Mouse (Mus musculus): ENCODE measurements at regions not wholly inside any gene's neighbourhood (a gene's known extent, or its start where the extent isn't known, plus 50 kb on each side); places are given as distances from the start of the nearest gene placed in this dataset.

- DNase-seq (ENCODE audit: low read depth, low spot score): no peak
These were observed 131.9 kb upstream of the Zfp462 start for GRCm38 (mm10) chr4:54812740-54813634.

GRCm38 (mm10) chr4:54837326-54837725 lies 107.5 kb upstream of the Zfp462 start:
- no peak for DNase-seq (ENCODE audit: low read depth, low spot score)

GRCm38 (mm10) chr4:54838111-54838510 lies 106.7 kb upstream of the Zfp462 start:
- DNase-seq (ENCODE audit: low read depth, low spot score): no peak

- no peak for DNase-seq (ENCODE audit: low read depth, low spot score)
These were observed 106.1 kb upstream of the Zfp462 start for GRCm38 (mm10) chr4:54838794-54839193.

DNA sequence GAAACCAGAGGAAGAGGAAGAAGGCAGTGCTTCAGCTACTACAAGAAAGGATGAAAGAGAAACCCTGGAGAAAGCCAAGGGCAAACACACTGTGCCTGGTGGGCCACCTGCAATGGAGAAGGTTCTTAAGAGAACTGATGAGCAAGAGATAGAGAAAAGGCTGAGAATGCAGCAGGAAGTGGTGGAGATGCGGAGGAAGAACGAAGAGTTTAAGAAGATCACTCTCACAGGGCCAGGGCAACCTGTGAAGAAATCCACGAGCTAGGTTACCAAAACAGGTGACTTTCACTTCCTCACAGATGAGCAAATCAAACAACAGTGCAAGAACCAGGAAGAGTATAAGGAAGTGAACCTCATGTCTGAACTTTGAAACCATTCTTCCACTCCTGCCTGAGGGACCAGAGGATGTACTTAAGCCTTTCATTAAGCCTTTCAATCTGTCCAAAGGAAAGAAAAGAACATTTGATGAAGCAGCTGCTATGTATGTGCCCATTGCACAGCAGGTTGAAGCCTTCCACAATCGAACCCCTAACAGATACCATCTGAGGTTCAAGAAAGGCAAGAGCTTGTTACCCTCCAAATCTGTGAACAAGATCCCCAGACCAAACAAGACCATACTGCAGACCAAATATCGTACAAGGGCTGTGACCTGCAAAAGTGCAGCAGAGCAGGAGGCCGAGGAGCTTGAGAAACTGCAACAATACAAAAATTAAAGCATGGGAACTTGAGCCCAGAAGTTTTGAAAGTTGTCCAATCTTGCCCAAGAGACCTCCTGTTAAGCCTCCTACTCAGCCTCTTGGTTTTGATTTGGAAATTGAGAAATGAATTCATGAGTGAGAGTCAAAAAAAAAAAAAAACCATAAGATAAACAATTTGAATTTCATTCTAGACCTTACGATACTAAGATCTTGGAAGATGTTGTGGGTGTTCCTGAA lies 91.6 kb upstream of the Zfp462 start:
- no peak for DNase-seq (ENCODE audit: low read depth, low spot score)

DNA sequence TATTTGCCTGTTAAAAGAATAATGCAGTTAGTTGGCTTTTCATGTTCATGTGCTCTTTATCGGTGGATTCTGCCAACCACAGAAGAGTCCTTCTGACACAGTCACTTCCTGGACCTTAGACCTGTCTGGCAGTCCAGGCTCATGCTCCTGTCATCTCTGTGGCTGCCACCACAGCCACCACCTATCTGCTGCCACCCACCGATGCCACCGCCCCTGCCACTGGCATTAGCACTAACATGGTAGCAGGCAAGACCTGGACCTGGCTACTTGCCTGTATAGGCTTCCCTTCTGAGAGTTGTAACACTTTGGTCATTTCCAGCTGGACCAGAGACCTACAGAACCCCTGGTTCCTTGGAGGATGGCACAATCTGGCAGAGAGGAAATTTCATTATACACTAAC lies 86.2 kb upstream of the Zfp462 start:
- no peak for DNase-seq (ENCODE audit: low read depth, low spot score)

DNA sequence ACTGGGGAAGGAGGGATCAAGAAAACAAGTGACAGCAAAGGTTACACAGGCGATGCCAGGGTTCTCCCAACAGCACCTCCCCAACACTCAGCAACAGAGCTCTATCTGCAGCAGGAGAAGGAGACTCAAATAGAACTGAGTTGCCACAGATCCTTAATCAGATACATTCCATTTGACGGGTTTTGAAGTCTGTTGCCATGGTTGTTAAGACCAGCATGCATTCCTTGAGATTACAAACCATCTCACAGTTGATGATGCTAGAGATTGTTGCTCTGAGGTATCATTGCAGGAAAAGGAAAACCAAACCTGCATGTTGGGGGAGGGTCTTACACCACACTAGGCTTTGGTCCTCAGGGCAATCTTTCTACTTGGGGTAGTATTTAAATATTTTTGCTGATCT lies 78.8 kb upstream of the Zfp462 start:
- DNase-seq (ENCODE audit: low read depth, low spot score): no peak

- no peak for DNase-seq (ENCODE audit: low read depth, low spot score)
These were observed 70.6 kb upstream of the Zfp462 start for GRCm38 (mm10) chr4:54874136-54874827.

DNA sequence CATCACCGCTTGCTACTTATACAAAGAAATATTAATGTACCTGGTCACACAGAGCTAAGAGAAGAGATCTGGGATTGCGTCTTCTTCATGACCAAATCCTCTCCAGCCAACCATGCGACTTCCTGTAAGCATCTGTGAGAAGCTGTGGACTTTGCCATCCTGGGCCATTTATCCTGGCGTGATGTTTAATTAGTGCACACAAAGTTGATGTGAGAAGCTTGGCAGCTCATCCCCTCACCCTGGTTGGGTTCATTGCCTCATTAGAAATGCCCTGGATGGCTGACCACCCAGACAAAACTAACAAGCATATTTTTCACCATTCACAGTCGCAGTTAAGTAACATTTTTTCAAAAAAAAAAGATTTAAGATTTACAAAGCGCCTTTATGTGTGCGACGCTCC lies 69.3 kb upstream of the Zfp462 start:
- no peak for DNase-seq (ENCODE audit: low read depth, low spot score)

- DNase-seq (ENCODE audit: low read depth, low spot score): no peak
These were observed 67.5 kb upstream of the Zfp462 start for GRCm38 (mm10) chr4:54877361-54877760.

- DNase-seq (ENCODE audit: low read depth, low spot score): no peak
These were observed 66.3 kb upstream of the Zfp462 start for GRCm38 (mm10) chr4:54878531-54878930.

- no peak for DNase-seq (ENCODE audit: low read depth, low spot score)
These were observed 51.6 kb upstream of the Zfp462 start for GRCm38 (mm10) chr4:54893288-54893687.
